Mouse (Mus musculus) adrenal gland, adult (tissue): Measurements from ENCODE around the gene Lif.

Experiments used
- DNase-seq, 2 experiments: peaks; one replicate each; pipeline ENCODE4 v3.0.0; 2022 to 2023; ENCODE audit warnings: low spot score in 1 of 2; ENCODE audit not compliant: inconsistent age in 2 of 2

Gene Lif

GRCm38 (mm10) chr11:4320876-4321275 is 63.5 kb downstream of the Lif start:
- DNase-seq: no peak
